Mouse (Mus musculus): ENCODE results near the gene Gm38393. TPM values are rescaled to one million over a fixed set of nuclear protein-coding genes. Genes with fewer than 3 reads are reported as not detected.

Gm38393 gene
- polyA plus RNA-seq (2015; fragmentation: Nextera tagmentation; extraction: Ambion mirVana) = 0.18 and 0.35 TPM in 2 replicates

DNA sequence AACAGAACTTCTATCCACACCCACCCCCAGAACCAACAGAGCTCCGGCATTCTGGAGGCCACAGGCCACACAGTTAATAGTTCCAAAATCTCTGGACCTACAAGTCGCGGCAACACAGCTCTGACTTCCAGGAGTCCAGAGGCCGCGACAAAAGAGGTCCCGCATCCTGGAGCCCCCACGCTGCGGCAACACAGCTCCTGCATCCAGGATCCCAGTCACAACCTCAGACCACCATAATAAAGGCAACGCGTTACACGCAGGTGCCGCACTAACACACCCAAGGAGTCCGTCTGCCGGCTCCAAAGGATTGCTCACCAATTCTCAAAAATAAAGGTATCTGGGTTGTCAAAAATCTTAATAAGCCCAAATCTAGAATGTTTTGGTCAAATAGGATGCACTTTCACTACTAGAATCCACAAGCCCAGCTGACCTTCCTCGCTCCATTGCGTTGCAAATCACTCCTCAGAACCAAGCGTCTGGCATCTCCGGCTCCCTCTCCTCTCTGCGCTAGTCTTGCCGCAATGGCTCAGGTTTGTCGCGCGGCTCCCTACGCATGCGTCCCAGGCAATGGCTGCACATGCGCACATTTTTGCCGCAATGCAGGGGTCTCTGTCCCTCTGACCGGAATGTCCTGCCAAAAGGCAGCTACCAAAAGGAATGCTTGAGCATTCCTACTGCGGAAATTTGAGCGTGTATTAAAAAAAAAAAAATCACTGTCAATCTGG is at the start of gene Gm38393, which contains the start of gene Snurf:
Gene Gm38393, minus strand, starts transcription at position 459 of the 725 bp plus-strand sequence.
Gene Snurf, minus strand, starts transcription at position 444 of the 725 bp plus-strand sequence.
- Histone ChIP-seq H3K27ac (peak within 1 kb of the TSS; percentile 20), H3K9me3 (replicated peaks) (no peaks in the 10 kb centered on the region; the same call in 1 of the 2 replicates), H3K9ac (peak within 1 kb of the TSS; percentile 46), H3K36me3 (no peaks in the 10 kb centered on the region), H3K27me3 (no peaks in the 10 kb centered on the region), H3K4me1 (replicated peaks) (no peaks in the 10 kb centered on the region), H3K4me2 (peak within 1 kb of the TSS; percentile 71), H3K4me3 (peak within 1 kb of the TSS; percentile 62)
- WGBS = 42% methylated on average over 30 of the region's 30 CpGs
- peak; percentile 75 for ATAC-seq (replicated peaks; ENCODE audit: insufficient number of reproducible peaks, insufficient read depth, low FRiP score, low read depth)

DNA sequence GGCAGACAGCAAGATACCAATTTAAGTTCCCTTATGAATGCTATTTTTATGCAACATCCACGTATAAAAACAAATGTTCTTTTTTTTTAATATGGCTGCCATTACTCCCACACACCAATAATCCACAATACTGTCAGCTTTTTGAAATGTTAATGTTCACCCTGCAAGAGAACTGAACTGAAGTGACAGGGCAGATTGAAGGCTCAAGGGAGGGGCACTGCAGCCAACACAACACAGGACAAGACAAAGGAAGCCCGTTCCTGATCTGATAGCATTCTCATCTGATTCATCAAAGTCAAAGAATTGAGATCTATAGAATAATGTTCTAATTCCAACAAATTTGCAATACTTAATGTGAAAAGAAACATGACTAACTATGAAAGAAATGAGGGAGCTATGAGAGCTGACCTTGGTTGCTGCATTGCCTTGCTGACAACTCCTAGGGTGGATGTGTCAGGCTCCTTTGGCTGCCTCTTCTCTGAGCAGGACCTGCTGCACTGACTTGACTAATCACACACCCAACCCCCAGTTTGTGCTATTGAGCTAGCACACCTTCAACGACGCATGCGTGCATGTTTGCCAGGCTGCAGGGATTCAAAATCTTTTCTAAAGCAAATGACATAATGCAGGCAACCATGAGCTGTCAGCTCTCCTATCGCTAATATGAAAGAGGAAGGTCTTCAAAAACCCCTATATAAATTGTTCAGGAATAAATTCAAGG is 42.8 kb upstream of the Gm38393 start:
- no peak overlapping the region for H3K9ac ChIP-seq

DNA sequence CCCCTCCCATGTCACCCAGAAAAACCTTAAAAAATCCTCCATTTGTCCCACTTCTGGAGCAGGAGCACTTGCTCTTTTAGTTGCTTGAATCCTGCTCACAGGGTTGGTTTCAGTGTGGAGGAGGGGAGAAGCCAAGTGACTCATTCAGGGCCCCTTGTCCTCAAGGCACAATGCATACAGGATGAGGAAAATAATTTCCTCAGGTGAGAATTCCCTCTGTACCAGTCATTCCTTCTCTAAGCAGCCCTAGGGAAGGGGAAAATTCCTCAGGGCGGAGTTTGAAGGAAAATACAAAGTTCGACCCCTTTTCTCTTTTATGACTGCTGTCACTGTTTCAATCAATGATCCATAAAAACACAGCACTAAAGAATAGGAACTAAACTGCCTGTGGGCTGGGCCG is 8.3 kb upstream of the Gm38393 start:
- Histone ChIP-seq H3K36me3 (no peaks in the 10 kb centered on the region), H3K4me1 (replicated peaks) (no peaks in the 10 kb centered on the region), H3K9me3 (replicated peaks) (no peaks in the 10 kb centered on the region), H3K4me2 (no peak overlapping the region), H3K4me3 (no peak overlapping the region), H3K27ac (no peak overlapping the region), H3K9ac (no peak overlapping the region), H3K27me3 (no peaks in the 10 kb centered on the region)
- ATAC-seq (replicated peaks; ENCODE audit: insufficient number of reproducible peaks, insufficient read depth, low FRiP score, low read depth) = no peak
- WGBS = 66% methylated on average over 3 of the region's 3 CpGs

More for the DNA sequence above, 42.8 kb upstream of the Gm38393 start:
- H3K4me1 ChIP-seq (replicated peaks) = no peaks in the 10 kb centered on the region
- H3K27ac ChIP-seq = no peak overlapping the region
- H3K4me3 ChIP-seq = no peak overlapping the region
- H3K36me3 ChIP-seq = no peaks in the 10 kb centered on the region
- H3K9me3 ChIP-seq (replicated peaks) = no peaks in the 10 kb centered on the region
- WGBS = 60% methylated on average over 6 of the region's 6 CpGs
- no peak overlapping the region for H3K4me2 ChIP-seq
- ATAC-seq (replicated peaks; ENCODE audit: insufficient number of reproducible peaks, insufficient read depth, low FRiP score, low read depth) = no peak
- H3K27me3 ChIP-seq = no peaks in the 10 kb centered on the region

DNA sequence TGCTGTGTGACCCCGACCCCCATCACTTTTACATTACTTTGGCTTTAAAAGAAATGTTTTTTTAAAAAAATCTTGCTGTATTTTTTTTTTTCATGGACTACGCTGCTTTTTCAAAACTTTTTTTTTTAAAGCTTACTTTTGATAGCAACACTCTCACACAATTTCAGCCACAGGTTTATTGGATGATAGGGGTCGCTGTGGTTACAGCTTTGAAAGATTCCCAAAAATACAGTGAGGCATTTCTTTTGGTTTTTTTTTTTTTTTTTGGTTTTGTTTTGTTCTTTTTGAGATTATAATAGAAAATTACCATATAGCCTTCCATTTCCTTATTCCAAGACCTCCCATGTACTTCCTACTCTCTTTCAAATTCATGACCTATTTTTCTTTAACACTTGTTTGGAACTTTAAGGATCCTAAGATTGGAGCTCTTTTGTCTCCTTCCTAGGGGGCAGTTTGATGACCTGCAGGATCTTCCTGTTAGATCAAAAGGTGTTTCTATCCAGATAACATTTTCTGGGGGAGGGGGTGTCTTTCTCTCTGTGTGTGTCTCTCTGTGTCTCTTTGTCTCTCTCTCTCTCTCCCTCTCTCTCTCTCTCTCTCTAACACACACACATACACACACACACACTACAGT is 3.0 kb upstream of the Gm38393 start:
- no peaks in the 10 kb centered on the region for H3K4me1 ChIP-seq (replicated peaks)
- H3K4me2 ChIP-seq = no peak overlapping the region
- H3K36me3 ChIP-seq = no peaks in the 10 kb centered on the region
- H3K27me3 ChIP-seq = no peaks in the 10 kb centered on the region
- 39% methylated on average over 3 of the region's 3 CpGs for WGBS
- no peak overlapping the region for H3K9ac ChIP-seq
- no peak for ATAC-seq (replicated peaks; ENCODE audit: insufficient number of reproducible peaks, insufficient read depth, low FRiP score, low read depth)
- no peaks in the 10 kb centered on the region; the same call in 1 of the 2 replicates for H3K9me3 ChIP-seq (replicated peaks)
- no peak overlapping the region for H3K27ac ChIP-seq
- H3K4me3 ChIP-seq = no peak overlapping the region

DNA sequence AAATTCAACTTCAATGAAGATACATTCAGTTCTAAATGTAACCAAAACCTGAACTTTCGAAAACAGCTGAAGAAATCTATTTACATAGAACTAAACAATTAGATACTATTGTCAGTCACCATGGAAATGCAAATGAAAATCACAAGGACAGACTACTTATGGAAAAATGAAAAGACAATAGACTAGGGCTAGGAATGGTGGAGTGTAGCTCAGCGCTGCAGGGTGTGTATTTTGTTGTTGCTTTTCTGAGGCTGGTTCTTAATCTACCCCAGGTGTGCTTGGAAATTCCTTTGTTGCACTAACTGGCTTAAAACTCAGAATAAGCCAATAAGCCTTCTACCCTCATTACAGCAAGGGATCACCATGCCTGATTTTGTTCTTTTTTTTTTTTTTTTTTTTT is 1.4 kb upstream of the Gm38393 start:
- no peak for ATAC-seq (replicated peaks; ENCODE audit: insufficient number of reproducible peaks, insufficient read depth, low FRiP score, low read depth)
- Histone ChIP-seq H3K9me3 (replicated peaks) (no peaks in the 10 kb centered on the region; the same call in 1 of the 2 replicates), H3K27me3 (no peaks in the 10 kb centered on the region), H3K36me3 (no peaks in the 10 kb centered on the region), H3K4me1 (replicated peaks) (no peaks in the 10 kb centered on the region), H3K9ac (no peak overlapping the region), H3K4me2 (no peak overlapping the region), H3K27ac (no peak overlapping the region), H3K4me3 (no peak overlapping the region)
- 57% methylated on average over 2 of the region's 2 CpGs for WGBS

DNA sequence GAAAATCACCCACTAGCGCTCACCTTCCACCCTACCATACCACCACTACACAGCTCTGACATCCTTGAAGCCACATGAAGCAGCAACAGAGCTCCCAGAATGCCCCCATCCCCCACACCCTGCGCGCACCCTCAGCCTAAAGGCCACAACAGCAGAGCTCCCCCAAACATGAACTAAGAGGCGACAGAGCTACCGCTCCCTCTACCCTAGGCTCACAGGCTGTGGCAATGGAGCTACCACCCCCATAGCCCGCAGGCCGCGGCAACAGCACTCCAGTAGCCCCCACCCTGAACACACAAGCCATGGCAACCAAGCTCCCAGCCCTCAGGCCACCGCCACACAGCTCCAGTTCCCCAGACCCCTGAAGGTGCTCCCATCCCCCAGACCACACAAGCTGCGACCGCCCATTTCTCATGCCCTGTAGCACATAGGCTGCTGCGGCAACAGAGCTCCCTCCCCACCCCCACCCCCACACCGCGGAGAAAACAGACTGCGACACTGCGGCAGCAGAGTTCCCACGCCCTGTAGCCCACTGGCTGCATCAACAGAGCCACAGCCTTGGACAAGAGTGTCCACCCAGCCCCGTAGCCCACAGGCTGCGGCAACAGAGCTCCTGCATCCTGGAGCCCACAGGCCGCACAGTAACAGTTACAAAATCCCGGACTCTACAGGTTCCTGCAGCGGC is 801 bp downstream of the Gm38393 start:
- Histone ChIP-seq H3K4me2 (peak overlapping the region; percentile 71), H3K4me3 (peak overlapping the region; percentile 62), H3K36me3 (no peaks in the 10 kb centered on the region), H3K9ac (peak overlapping the region; percentile 46), H3K9me3 (replicated peaks) (no peaks in the 10 kb centered on the region; the same call in 1 of the 2 replicates), H3K27me3 (no peaks in the 10 kb centered on the region), H3K4me1 (replicated peaks) (no peaks in the 10 kb centered on the region), H3K27ac (peak overlapping the region; percentile 20)
- 36% methylated on average over 22 of the region's 22 CpGs for WGBS
- peak; percentile 80 for ATAC-seq (replicated peaks; ENCODE audit: insufficient number of reproducible peaks, insufficient read depth, low FRiP score, low read depth)

DNA sequence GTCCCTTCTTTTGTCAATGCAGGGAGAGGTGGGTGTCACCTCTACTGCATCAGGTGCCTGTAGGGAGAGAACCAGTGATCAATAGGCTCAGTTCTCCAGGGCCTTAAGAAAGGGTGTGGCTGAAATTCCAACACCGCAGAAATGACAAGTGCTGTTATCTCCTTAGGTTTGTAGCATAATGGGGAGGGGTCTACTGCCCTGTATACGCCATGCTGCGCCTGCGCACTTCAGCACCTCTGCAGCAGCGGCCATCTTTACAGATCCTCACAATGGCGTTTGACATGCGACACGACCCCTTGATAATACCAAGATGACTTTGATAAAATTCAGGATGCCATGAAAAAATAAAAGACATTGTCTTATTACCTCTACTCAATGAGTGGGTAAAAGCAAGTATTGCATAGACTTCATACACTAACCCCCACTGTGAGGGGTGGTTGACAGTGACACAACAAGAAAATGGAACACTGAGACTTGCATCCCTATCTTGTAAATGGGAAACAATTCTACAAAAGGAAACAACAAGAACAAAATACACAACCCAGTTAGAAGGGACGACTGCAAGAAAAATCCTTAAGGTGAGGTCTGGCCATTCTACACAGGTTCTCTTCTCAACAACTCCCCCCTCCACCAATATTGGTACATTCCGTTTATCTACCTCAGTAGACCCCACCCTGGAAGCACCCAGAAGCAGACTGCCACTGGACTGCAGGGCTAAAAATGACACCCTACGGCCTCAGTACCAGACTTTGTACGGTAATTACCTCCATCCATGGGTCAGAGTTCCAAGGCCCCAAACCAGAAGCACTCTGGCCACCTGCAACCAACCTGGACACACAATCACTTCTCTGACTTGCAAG is 1.6 kb downstream of the Gm38393 start:
- H3K27me3 ChIP-seq = no peaks in the 10 kb centered on the region
- no peaks in the 10 kb centered on the region for H3K36me3 ChIP-seq
- 0 out of 2 replicates have a peak overlapping the region, but pooled peaks have one; percentile 46 for H3K9ac ChIP-seq
- no peaks in the 10 kb centered on the region; the same call in 1 of the 2 replicates for H3K9me3 ChIP-seq (replicated peaks)
- H3K27ac ChIP-seq = no peak overlapping the region
- 0 out of 2 replicates have a peak, but pooled peaks have one; percentile 8 for ATAC-seq (replicated peaks; ENCODE audit: insufficient number of reproducible peaks, insufficient read depth, low FRiP score, low read depth)
- H3K4me2 ChIP-seq = peak overlapping the region; percentile 71
- 54% methylated on average over 12 of the region's 12 CpGs for WGBS
- peak overlapping the region; percentile 62 for H3K4me3 ChIP-seq
- H3K4me1 ChIP-seq (replicated peaks) = no peaks in the 10 kb centered on the region

DNA sequence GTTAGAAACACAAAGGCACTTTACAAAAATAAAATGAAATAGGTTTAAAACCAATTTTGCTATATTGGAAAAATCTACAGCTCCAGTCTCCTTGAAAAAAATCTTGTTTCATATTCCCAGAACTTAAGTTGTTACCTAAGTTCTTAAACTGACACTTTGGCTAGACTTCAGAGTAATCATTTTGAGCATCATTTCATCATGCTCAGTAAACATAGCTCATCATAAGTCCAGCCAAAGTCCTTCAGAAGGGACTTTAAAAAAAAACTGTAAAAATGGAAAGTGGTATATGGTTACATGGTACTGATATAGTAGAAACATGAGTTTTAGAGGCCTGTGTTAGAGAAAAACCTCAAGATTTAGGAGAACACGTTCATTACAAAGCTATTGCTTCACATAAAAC is 26.2 kb downstream of the Gm38393 start:
- Histone ChIP-seq H3K4me2 (no peak overlapping the region), H3K36me3 (no peaks in the 10 kb centered on the region), H3K4me1 (replicated peaks) (no peaks in the 10 kb centered on the region), H3K27ac (no peak overlapping the region), H3K9me3 (replicated peaks) (no peaks in the 10 kb centered on the region), H3K27me3 (no peaks in the 10 kb centered on the region), H3K4me3 (no peak overlapping the region), H3K9ac (no peak overlapping the region)
- WGBS = 70% methylated on average over 1 of the region's 1 CpGs
- ATAC-seq (replicated peaks; ENCODE audit: insufficient number of reproducible peaks, insufficient read depth, low FRiP score, low read depth) = no peak
